Mouse (Mus musculus): ENCODE data around the gene Gmpr2. TPM values are rescaled to one million over a fixed set of nuclear protein-coding genes. Genes with fewer than 3 reads are reported as not detected.

Gene Gmpr2
- polyA plus RNA-seq, 1 experiment: 26.7 TPM

GRCm38 (mm10) chr14:55719737-55720136 lies 48.0 kb downstream of the Gmpr2 start:
- no peak overlapping the region for H3K9ac ChIP-seq (ENCODE audit: low read depth, poor library complexity, severe bottlenecking)
- TF ChIP-seq EP300 (IDR thresholded peaks at IDR 0.05; ENCODE audit: insufficient read depth, low read depth, low read length) (no peak), POLR2A (IDR thresholded peaks at IDR 0.05; ENCODE audit: insufficient read depth, low read length) (no peak), CTCF (IDR thresholded peaks at IDR 0.05; ENCODE audit: low read depth, low read length) (no peak)
- H3K4me3 ChIP-seq (ENCODE audit: low read depth, low read length): peak overlapping the region; percentile 3
- peaks cover 22% of the 10 kb centered on the region for H3K36me3 ChIP-seq (ENCODE audit: control insufficient read depth, insufficient read depth, low read length, poor library complexity, severe bottlenecking)
- H3K27ac ChIP-seq (ENCODE audit: insufficient read depth, low read length): no peak overlapping the region
- H3K4me1 ChIP-seq (ENCODE audit: control insufficient read depth, insufficient read depth, low read length): no peaks in the 10 kb centered on the region
- no peaks in the 10 kb centered on the region for H3K9me3 ChIP-seq (replicated peaks; ENCODE audit: control insufficient read depth, insufficient read depth, low read length, poor library complexity, severe bottlenecking)
- no peaks in the 10 kb centered on the region for H3K27me3 ChIP-seq (ENCODE audit: control insufficient read depth, insufficient read depth, low read length, poor library complexity, severe bottlenecking)

GRCm38 (mm10) chr14:55720666-55721065 lies 48.9 kb downstream of the Gmpr2 start:
- TF ChIP-seq EP300 (IDR thresholded peaks at IDR 0.05; ENCODE audit: insufficient read depth, low read depth, low read length) (no peak), POLR2A (IDR thresholded peaks at IDR 0.05; ENCODE audit: insufficient read depth, low read length) (no peak), CTCF (IDR thresholded peaks at IDR 0.05; ENCODE audit: low read depth, low read length) (no peak)
- Histone ChIP-seq H3K9me3 (replicated peaks; ENCODE audit: control insufficient read depth, insufficient read depth, low read length, poor library complexity, severe bottlenecking) (no peaks in the 10 kb centered on the region), H3K4me1 (ENCODE audit: control insufficient read depth, insufficient read depth, low read length) (no peaks in the 10 kb centered on the region), H3K36me3 (ENCODE audit: control insufficient read depth, insufficient read depth, low read length, poor library complexity, severe bottlenecking) (peaks cover 22% of the 10 kb centered on the region), H3K27me3 (ENCODE audit: control insufficient read depth, insufficient read depth, low read length, poor library complexity, severe bottlenecking) (no peaks in the 10 kb centered on the region), H3K4me3 (ENCODE audit: low read depth, low read length) (peak overlapping the region; percentile 35), H3K27ac (ENCODE audit: insufficient read depth, low read length) (no peak overlapping the region), H3K9ac (ENCODE audit: low read depth, poor library complexity, severe bottlenecking) (peak overlapping the region; percentile 40)

- H3K4me1 ChIP-seq (ENCODE audit: control insufficient read depth, insufficient read depth, low read length): no peaks in the 10 kb centered on the region
- peak overlapping the region; percentile 40 for H3K9ac ChIP-seq (ENCODE audit: low read depth, poor library complexity, severe bottlenecking)
- peak overlapping the region; percentile 10; the same call in 1 of the 2 replicates for H3K4me3 ChIP-seq (ENCODE audit: low read depth, low read length)
- H3K9me3 ChIP-seq (replicated peaks; ENCODE audit: control insufficient read depth, insufficient read depth, low read length, poor library complexity, severe bottlenecking): no peaks in the 10 kb centered on the region
- H3K27me3 ChIP-seq (ENCODE audit: control insufficient read depth, insufficient read depth, low read length, poor library complexity, severe bottlenecking): no peaks in the 10 kb centered on the region
- no peak overlapping the region for H3K27ac ChIP-seq (ENCODE audit: insufficient read depth, low read length)
- TF ChIP-seq CTCF (IDR thresholded peaks at IDR 0.05; ENCODE audit: low read depth, low read length) (no peak), POLR2A (IDR thresholded peaks at IDR 0.05; ENCODE audit: insufficient read depth, low read length) (no peak), EP300 (IDR thresholded peaks at IDR 0.05; ENCODE audit: insufficient read depth, low read depth, low read length) (no peak)
- H3K36me3 ChIP-seq (ENCODE audit: control insufficient read depth, insufficient read depth, low read length, poor library complexity, severe bottlenecking): peaks cover 22% of the 10 kb centered on the region
Measured at GRCm38 (mm10) chr14:55721076-55721475, 49.3 kb downstream of the Gmpr2 start.

- H3K36me3 ChIP-seq (ENCODE audit: control insufficient read depth, insufficient read depth, low read length, poor library complexity, severe bottlenecking): peaks cover 17% of the 10 kb centered on the region
- H3K4me3 ChIP-seq (ENCODE audit: low read depth, low read length): peak within 1 kb of the TSS; percentile 83
- no peaks in the 10 kb centered on the region for H3K27me3 ChIP-seq (ENCODE audit: control insufficient read depth, insufficient read depth, low read length, poor library complexity, severe bottlenecking)
- H3K9ac ChIP-seq (ENCODE audit: low read depth, poor library complexity, severe bottlenecking): peak within 1 kb of the TSS; percentile 54
- peak within 1 kb of the TSS; percentile 46; the same call in 1 of the 2 replicates for H3K27ac ChIP-seq (ENCODE audit: insufficient read depth, low read length)
- no peaks in the 10 kb centered on the region for H3K9me3 ChIP-seq (replicated peaks; ENCODE audit: control insufficient read depth, insufficient read depth, low read length, poor library complexity, severe bottlenecking)
- H3K4me1 ChIP-seq (ENCODE audit: control insufficient read depth, insufficient read depth, low read length): no peaks in the 10 kb centered on the region
- peak; percentile 91 for TF ChIP-seq CTCF (IDR thresholded peaks at IDR 0.05; ENCODE audit: low read depth, low read length)
- peak; percentile 78 for TF ChIP-seq EP300 (IDR thresholded peaks at IDR 0.05; ENCODE audit: insufficient read depth, low read depth, low read length)
- TF ChIP-seq POLR2A (IDR thresholded peaks at IDR 0.05; ENCODE audit: insufficient read depth, low read length): peak; percentile 27
Measured at GRCm38 (mm10) chr14:55721700-55722437, 50.1 kb downstream of the Gmpr2 start, which contains the start of gene Rabggta. TSS of gene Rabggta (minus strand) at chr14:55722263.

GRCm38 (mm10) chr14:55722438-55722945 lies 50.8 kb downstream of the Gmpr2 start:
- Histone ChIP-seq H3K4me1 (ENCODE audit: control insufficient read depth, insufficient read depth, low read length) (no peaks in the 10 kb centered on the region), H3K4me3 (ENCODE audit: low read depth, low read length) (peak overlapping the region; percentile 25; the same call in 1 of the 2 replicates), H3K36me3 (ENCODE audit: control insufficient read depth, insufficient read depth, low read length, poor library complexity, severe bottlenecking) (peaks cover 12% of the 10 kb centered on the region), H3K27me3 (ENCODE audit: control insufficient read depth, insufficient read depth, low read length, poor library complexity, severe bottlenecking) (no peaks in the 10 kb centered on the region), H3K9ac (ENCODE audit: low read depth, poor library complexity, severe bottlenecking) (peak overlapping the region; percentile 54), H3K9me3 (replicated peaks; ENCODE audit: control insufficient read depth, insufficient read depth, low read length, poor library complexity, severe bottlenecking) (no peaks in the 10 kb centered on the region), H3K27ac (ENCODE audit: insufficient read depth, low read length) (peak overlapping the region; percentile 46; the same call in 1 of the 2 replicates)
- no peak for TF ChIP-seq POLR2A (IDR thresholded peaks at IDR 0.05; ENCODE audit: insufficient read depth, low read length)
- TF ChIP-seq EP300 (IDR thresholded peaks at IDR 0.05; ENCODE audit: insufficient read depth, low read depth, low read length): no peak
- no peak for TF ChIP-seq CTCF (IDR thresholded peaks at IDR 0.05; ENCODE audit: low read depth, low read length)

- TF ChIP-seq EP300 (IDR thresholded peaks at IDR 0.05; ENCODE audit: insufficient read depth, low read depth, low read length) (no peak), POLR2A (IDR thresholded peaks at IDR 0.05; ENCODE audit: insufficient read depth, low read length) (no peak), CTCF (IDR thresholded peaks at IDR 0.05; ENCODE audit: low read depth, low read length) (no peak)
- peaks cover 4% of the 10 kb centered on the region for H3K36me3 ChIP-seq (ENCODE audit: control insufficient read depth, insufficient read depth, low read length, poor library complexity, severe bottlenecking)
- H3K27ac ChIP-seq (ENCODE audit: insufficient read depth, low read length): no peak overlapping the region
- no peaks in the 10 kb centered on the region for H3K27me3 ChIP-seq (ENCODE audit: control insufficient read depth, insufficient read depth, low read length, poor library complexity, severe bottlenecking)
- no peaks in the 10 kb centered on the region for H3K9me3 ChIP-seq (replicated peaks; ENCODE audit: control insufficient read depth, insufficient read depth, low read length, poor library complexity, severe bottlenecking)
- no peak overlapping the region for H3K9ac ChIP-seq (ENCODE audit: low read depth, poor library complexity, severe bottlenecking)
- H3K4me1 ChIP-seq (ENCODE audit: control insufficient read depth, insufficient read depth, low read length): no peaks in the 10 kb centered on the region
- H3K4me3 ChIP-seq (ENCODE audit: low read depth, low read length): no peak overlapping the region
Measured at GRCm38 (mm10) chr14:55723433-55723832, 51.7 kb downstream of the Gmpr2 start.
